Comparison of ENCODE assay signal across 8 mouse cellular contexts in genomic region chr9:63602043-63602939, GRCm38 (mm10). TPM values are rescaled to one million over a fixed set of nuclear protein-coding genes. Genes with fewer than 3 reads are reported as not detected.
DNase-seq lines count a peak whose midpoint lies in the region; ATAC-seq and TF ChIP-seq lines count a peak whose summit lies in the region.

Gene Iqch, minus strand, starts transcription at chr9:63602493.
Gene Aagab, plus strand, starts transcription at chr9:63602660.

- H3K9ac ChIP-seq in ES-E14 (ENCODE audit: insufficient read depth, low read depth, low read length, poor library complexity, severe bottlenecking), result peak within 1 kb of the TSS; percentile 96
- H3K9ac ChIP-seq in forebrain, embryonic 14.5 days (ENCODE audit: low read length), result peak within 1 kb of the TSS; percentile 90
- peak within 1 kb of the TSS; percentile 94 for H3K9ac ChIP-seq in liver, postnatal 0 days (replicated peaks)
- peak within 1 kb of the TSS; percentile 90 for H3K9ac ChIP-seq in neural tube, embryonic 13.5 days

- in situ Hi-C loops in ES-E14 (cut with MboI; ENCODE audit: low sequenced_read_pairs in 2 of 2, unreplicated experiment in 2 of 2), result no loop called here

- H3K36me3 ChIP-seq in ES-E14 (ENCODE audit: control insufficient read depth, insufficient read depth, low read length, poor library complexity, severe bottlenecking), result no peaks in the 10 kb centered on the region
- no peaks in the 10 kb centered on the region for H3K36me3 ChIP-seq in forebrain, embryonic 14.5 days (ENCODE audit: control insufficient read depth, insufficient read depth, low read length)
- H3K36me3 ChIP-seq in liver, postnatal 0 days (replicated peaks; ENCODE audit: insufficient read depth, low read length), result no peaks in the 10 kb centered on the region
- no peaks in the 10 kb centered on the region for H3K36me3 ChIP-seq in neural tube, embryonic 13.5 days

- H3K27ac ChIP-seq in ES-E14 (ENCODE audit: insufficient read depth, low read depth, low read length, poor library complexity, severe bottlenecking), result no peak within 1 kb of the TSS
- peak within 1 kb of the TSS; percentile 65; the same call in 1 of the 2 replicates for H3K27ac ChIP-seq in forebrain, embryonic 14.5 days (ENCODE audit: low read depth, low read length)
- H3K27ac ChIP-seq in liver, postnatal 0 days (ENCODE audit: low read depth), result peak within 1 kb of the TSS; percentile 74
- H3K27ac ChIP-seq in neural tube, embryonic 13.5 days (replicated peaks), result peak within 1 kb of the TSS; percentile 83

- H3K9me3 ChIP-seq in ES-E14 (ENCODE audit: control insufficient read depth, insufficient read depth, low read depth, low read length), result no peaks in the 10 kb centered on the region
- H3K9me3 ChIP-seq in forebrain, embryonic 14.5 days (replicated peaks; ENCODE audit: control insufficient read depth, low read length), result no peaks in the 10 kb centered on the region
- H3K9me3 ChIP-seq in liver, postnatal 0 days (ENCODE audit: low read length), result no peaks in the 10 kb centered on the region
- no peaks in the 10 kb centered on the region for H3K9me3 ChIP-seq in neural tube, embryonic 13.5 days

- DNase-seq in ES-E14 (ENCODE audit: low read depth, low spot score), result peak; percentile 89
- peak; percentile 97 for DNase-seq in cerebellum, adult 11 months
- DNase-seq in forebrain, embryonic 14.5 days (ENCODE audit: low spot score), result peak; percentile 97
- peak; percentile 97 for DNase-seq in heart, postnatal 14 days
- peak; percentile 97 for DNase-seq in layer of hippocampus, adult 11-12 months (ENCODE audit: low spot score)
- DNase-seq in liver, postnatal 0 days, result peak; percentile 98
- peak; percentile 92 for DNase-seq in telencephalon, adult 2 months (ENCODE audit: low read depth, low spot score)

- H3K4me3 ChIP-seq in ES-E14 (ENCODE audit: insufficient read depth in 1 of 2, low read depth in 1 of 2, low read length in 2 of 2, poor library complexity in 1 of 2, severe bottlenecking in 1 of 2), result peak within 1 kb of the TSS; percentile 84 to 98
- H3K4me3 ChIP-seq in forebrain, embryonic 14.5 days (ENCODE audit: low read depth, low read length), result peak within 1 kb of the TSS; percentile 81
- H3K4me3 ChIP-seq in liver, postnatal 0 days (ENCODE audit: low read depth, low read length), result peak within 1 kb of the TSS; percentile 95
- peak within 1 kb of the TSS; percentile 91 for H3K4me3 ChIP-seq in neural tube, embryonic 13.5 days

- intact Hi-C loops in heart, postnatal 14 days (cut with DNase I), result loop anchor here (10.0 kb wide), 1 partner anchor 757 kb away; no protein-coding TSS in a partner anchor

- no peak for TF ChIP-seq EP300 in liver, postnatal 0 days (IDR thresholded peaks at IDR 0.05; ENCODE audit: low read depth)

- peak within 1 kb of the TSS; percentile 72 for H3K4me2 ChIP-seq in forebrain, embryonic 14.5 days (ENCODE audit: low read length)
- peak within 1 kb of the TSS; percentile 82 for H3K4me2 ChIP-seq in liver, postnatal 0 days (ENCODE audit: low read depth, low read length)
- H3K4me2 ChIP-seq in neural tube, embryonic 13.5 days, result peak within 1 kb of the TSS; percentile 80

- ATAC-seq in forebrain, embryonic 14.5 days, result peak; percentile 100
- peak; percentile 98 for ATAC-seq in liver, postnatal 0 days
- ATAC-seq in neural tube, embryonic 13.5 days (ENCODE audit: low read depth), result peak; percentile 98

- 2% methylated on average over 64 of the region's 70 CpGs for WGBS in forebrain, embryonic 14.5 days
- 3% methylated on average over 49 of the region's 70 CpGs for WGBS in liver, postnatal 0 days (ENCODE audit: insufficient replicate concordance)
- WGBS in neural tube, embryonic 13.5 days, result 2% methylated on average over 58 of the region's 70 CpGs

- no peak for TF ChIP-seq CTCF in liver, postnatal 0 days (IDR thresholded peaks at IDR 0.05; ENCODE audit: low read depth)

- no peaks in the 10 kb centered on the region for H3K27me3 ChIP-seq in forebrain, embryonic 14.5 days (replicated peaks; ENCODE audit: control insufficient read depth, insufficient read depth, low read length)
- no peaks in the 10 kb centered on the region for H3K27me3 ChIP-seq in liver, postnatal 0 days (ENCODE audit: insufficient read depth, low read length)
- no peaks in the 10 kb centered on the region for H3K27me3 ChIP-seq in neural tube, embryonic 13.5 days

- H3K4me1 ChIP-seq in ES-E14 (ENCODE audit: control insufficient read depth in 2 of 2, insufficient read depth in 2 of 2, low read length in 2 of 2, poor library complexity in 1 of 2), result peaks cover 0 to 4% of the 10 kb centered on the region in 2 experiments; a peak in 2 of 4 replicates
- peaks cover 14% of the 10 kb centered on the region for H3K4me1 ChIP-seq in forebrain, embryonic 14.5 days (ENCODE audit: control insufficient read depth, insufficient read depth, low read length)
- peaks cover 17% of the 10 kb centered on the region for H3K4me1 ChIP-seq in liver, postnatal 0 days (ENCODE audit: insufficient read depth)
- H3K4me1 ChIP-seq in neural tube, embryonic 13.5 days (replicated peaks), result peaks cover 20% of the 10 kb centered on the region

TF ChIP-seq in ES-E14, 5 proteins besides CTCF, POLR2A, EP300 and RAD21:
- TF ChIP-seq HCFC1 (IDR thresholded peaks at IDR 0.05; ENCODE audit: borderline replicate concordance, insufficient read depth, low read length) (peak; percentile 78), MAFK (IDR thresholded peaks at IDR 0.05; ENCODE audit: insufficient read depth, low read depth, low read length) (no peak)
TF ChIP-seq in ES-E14: peak in this region for 1.

RNA-seq across cellular contexts. Expression of gene Iqch, which starts in this region (rescaled TPM):
- total RNA-seq in ES-E14 (2012; rRNA removed), result 0.05 and 0.18 TPM in 2 replicates
- polyA plus RNA-seq in forebrain, embryonic 14.5 days (2014; fragmentation: Nextera tagmentation; extraction: Ambion mirVana), result 0.06 and 0.07 TPM in 2 replicates
- total RNA-seq in heart, postnatal 14 days (2021), result not detected
- 0.08 and 0.09 TPM in 2 replicates for polyA plus RNA-seq in liver, postnatal 0 days (2015; fragmentation: Nextera tagmentation; extraction: Ambion mirVana)
- 0.51 and 0.53 TPM in 2 replicates for polyA plus RNA-seq in neural tube, embryonic 13.5 days (2015; fragmentation: Nextera tagmentation; extraction: Ambion mirVana)

RNA-seq across cellular contexts. Expression of gene Aagab, which starts in this region (rescaled TPM):
- 15.9 and 16.3 TPM in 2 replicates for total RNA-seq in ES-E14 (2012; rRNA removed)
- polyA plus RNA-seq in forebrain, embryonic 14.5 days (2014; fragmentation: Nextera tagmentation; extraction: Ambion mirVana), result 50.1 and 61.6 TPM in 2 replicates
- total RNA-seq in heart, postnatal 14 days (2021), result 10 to 100 TPM; 15.2 to 18.7 TPM
- polyA plus RNA-seq in liver, postnatal 0 days (2015; fragmentation: Nextera tagmentation; extraction: Ambion mirVana), result 12.8 and 14.2 TPM in 2 replicates
- polyA plus RNA-seq in neural tube, embryonic 13.5 days (2015; fragmentation: Nextera tagmentation; extraction: Ambion mirVana), result 53.5 and 57.7 TPM in 2 replicates
